Mouse (Mus musculus) ES-Bruce4 (cell line): ENCODE measurements around the gene Nr6a1. TPM values are rescaled to one million over a fixed set of nuclear protein-coding genes. Genes with fewer than 3 reads are reported as not detected.

Experiments used
- H3K27ac ChIP-seq: 2 replicates; pipeline ENCODE4 v1.5.1; 2012; ENCODE audit warnings: low read length, inconsistent platforms; ENCODE audit not compliant: insufficient read depth
- H3K27me3 ChIP-seq: 2 replicates; pipeline ENCODE4 v1.6.1; 2012; ENCODE audit warnings: mild to moderate bottlenecking, low read length, inconsistent platforms; ENCODE audit not compliant: control insufficient read depth, poor library complexity, insufficient read depth, severe bottlenecking
- H3K36me3 ChIP-seq: 2 replicates; pipeline ENCODE4 v1.6.1; 2012; ENCODE audit warnings: inconsistent platforms, mild to moderate bottlenecking, low read length, moderate library complexity; ENCODE audit not compliant: control insufficient read depth, poor library complexity, insufficient read depth, severe bottlenecking
- H3K4me1 ChIP-seq: one replicate; pipeline ENCODE4 v1.8.1; 2011; ENCODE audit warnings: low read length; ENCODE audit not compliant: control insufficient read depth, insufficient read depth
- H3K4me3 ChIP-seq: 2 replicates; pipeline ENCODE4 v1.5.1; 2011; ENCODE audit warnings: low read depth, mild to moderate bottlenecking, low read length
- H3K9ac ChIP-seq: 2 replicates; pipeline ENCODE4 v1.6.1; 2012; ENCODE audit warnings: low read depth, mild to moderate bottlenecking, inconsistent platforms; ENCODE audit not compliant: poor library complexity, severe bottlenecking
- H3K9me3 ChIP-seq: replicated peaks from 2 replicates; pipeline ENCODE4 v1.6.1; 2012; ENCODE audit warnings: mild to moderate bottlenecking, low read length, inconsistent platforms; ENCODE audit not compliant: control insufficient read depth, poor library complexity, insufficient read depth, severe bottlenecking
- CTCF ChIP-seq: IDR thresholded peaks from one replicate; pipeline ENCODE4 v1.8.1; 2011; ENCODE audit warnings: low read depth, low read length
- EP300 ChIP-seq: IDR thresholded peaks from 2 replicates; pipeline ENCODE4 v1.6.1; 2011; ENCODE audit warnings: low read depth, low read length; ENCODE audit not compliant: insufficient read depth
- POLR2A ChIP-seq: IDR thresholded peaks from one replicate; pipeline ENCODE4 v1.8.1; 2011; ENCODE audit warnings: low read length; ENCODE audit not compliant: insufficient read depth
- polyA plus RNA-seq: library from polyadenylated mRNA; stranded (reverse); fragments of >200 nt; gene quantifications from 2 replicates; pipeline ENCODE4 v1.2.4, GENCODE M21; 2011; ENCODE audit warnings: low read depth; ENCODE audit not compliant: missing spikeins, insufficient read depth, insufficient read length

Nr6a1 gene
- polyA plus RNA-seq, 1 experiment = 110 TPM

DNA sequence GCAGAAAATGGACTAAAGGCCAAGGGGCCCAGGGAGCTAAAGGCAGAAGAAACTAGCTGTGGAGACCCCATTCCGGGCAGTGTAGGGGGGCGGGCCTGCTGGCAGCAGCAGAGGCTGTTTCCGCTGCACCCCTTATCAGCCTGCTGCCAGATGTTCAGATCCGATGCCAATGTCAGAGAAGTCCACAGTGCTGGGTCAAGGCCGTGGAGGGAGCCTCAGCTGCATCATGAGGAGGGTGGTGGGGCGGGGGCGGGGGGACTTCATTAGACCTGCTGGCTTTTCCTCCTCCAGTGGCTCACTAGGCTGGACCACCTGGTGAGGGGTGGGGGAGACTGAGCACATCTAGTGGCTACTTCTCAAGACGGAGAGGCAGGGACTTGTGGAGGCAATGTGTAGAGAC is 208.8 kb downstream of the Nr6a1 start:
- H3K9ac ChIP-seq = no peak overlapping the region
- no peak overlapping the region for H3K4me3 ChIP-seq
- H3K27ac ChIP-seq = no peak overlapping the region
- no peaks in the 10 kb centered on the region for H3K36me3 ChIP-seq
- H3K27me3 ChIP-seq = no peaks in the 10 kb centered on the region
- H3K9me3 ChIP-seq = no peaks in the 10 kb centered on the region
- TF ChIP-seq POLR2A = no peak
- no peak for TF ChIP-seq CTCF
- TF ChIP-seq EP300 = no peak
- peaks cover 2% of the 10 kb centered on the region for H3K4me1 ChIP-seq

DNA sequence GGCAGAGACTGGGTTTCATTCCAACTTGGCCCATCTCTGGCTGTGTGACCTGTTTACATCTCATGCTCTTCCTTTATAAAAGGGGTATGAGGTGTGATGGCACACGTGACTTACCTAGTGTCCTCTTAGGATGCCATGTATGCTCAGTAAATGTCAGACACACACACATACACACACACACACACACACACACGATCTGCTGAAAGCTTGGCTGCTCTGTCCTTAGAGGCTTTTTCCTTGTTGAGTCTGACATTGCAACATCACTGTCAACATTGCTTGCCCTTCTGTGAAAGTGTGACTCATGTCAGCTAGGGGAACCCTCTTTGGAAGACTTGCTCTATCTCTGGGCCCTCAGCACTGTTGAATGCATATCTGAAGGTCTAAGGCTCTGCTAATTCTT is 210.1 kb downstream of the Nr6a1 start:
- peaks cover under 1% of the 10 kb centered on the region; the same call in 1 of the 2 replicates for H3K27me3 ChIP-seq
- H3K9ac ChIP-seq = no peak overlapping the region
- H3K4me1 ChIP-seq = peaks cover 2% of the 10 kb centered on the region
- TF ChIP-seq POLR2A (no peak), CTCF (no peak), EP300 (no peak)
- H3K36me3 ChIP-seq = no peaks in the 10 kb centered on the region
- no peak overlapping the region for H3K27ac ChIP-seq
- H3K4me3 ChIP-seq = no peak overlapping the region
- no peaks in the 10 kb centered on the region for H3K9me3 ChIP-seq

DNA sequence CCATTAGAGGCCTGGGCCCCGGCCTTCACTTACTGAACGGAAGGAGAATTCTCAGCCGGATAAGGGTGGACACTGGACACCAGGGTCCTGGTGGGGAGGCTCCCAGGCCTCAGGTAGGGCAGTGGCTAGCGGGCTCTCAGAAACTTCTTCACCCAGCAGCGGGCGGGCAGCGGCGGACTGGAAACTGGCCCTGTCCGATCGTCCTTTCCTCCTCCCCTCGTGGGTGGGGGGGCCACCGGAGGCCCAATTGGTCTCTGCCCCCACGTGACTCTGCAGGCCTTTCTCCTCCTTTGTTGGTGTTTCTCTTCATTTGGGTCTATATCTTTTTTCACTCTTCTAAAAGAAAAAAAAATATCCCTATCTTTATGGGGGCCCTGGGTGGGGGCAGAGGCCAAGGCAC is 213.2 kb downstream of the Nr6a1 start, which contains the start of gene Nr5a1:
TSS of gene Nr5a1 (minus strand) at position 219 of the 400 bp plus-strand sequence.
- no peaks in the 10 kb centered on the region for H3K36me3 ChIP-seq
- no peak for TF ChIP-seq CTCF
- TF ChIP-seq EP300 = no peak
- no peak for TF ChIP-seq POLR2A
- H3K9me3 ChIP-seq = no peaks in the 10 kb centered on the region
- no peak within 1 kb of the TSS for H3K27ac ChIP-seq
- no peak within 1 kb of the TSS for H3K9ac ChIP-seq
- H3K4me3 ChIP-seq = no peak within 1 kb of the TSS
- H3K27me3 ChIP-seq = peaks cover 21% of the 10 kb centered on the region
- H3K4me1 ChIP-seq = no peaks in the 10 kb centered on the region

DNA sequence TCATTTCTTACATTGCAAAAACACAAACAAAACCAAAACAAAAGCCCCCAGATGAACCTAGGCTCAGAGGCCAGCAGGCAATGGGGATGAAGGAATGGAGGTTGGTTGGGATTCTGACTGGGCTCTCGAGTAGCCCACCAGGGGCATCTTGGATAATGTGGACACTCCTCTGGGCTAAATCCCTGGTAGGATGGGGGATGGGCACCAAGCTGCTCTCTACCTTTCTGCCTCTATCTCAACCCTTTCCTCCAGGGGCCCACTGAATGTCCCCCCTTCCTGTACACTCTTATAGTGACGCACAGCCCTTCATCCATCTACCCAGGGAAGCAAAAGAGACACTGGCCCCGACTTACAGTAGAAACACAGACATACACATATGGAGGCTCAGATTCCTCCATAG is 213.9 kb downstream of the Nr6a1 start:
- Histone ChIP-seq H3K9ac (no peak overlapping the region), H3K9me3 (no peaks in the 10 kb centered on the region), H3K4me3 (no peak overlapping the region), H3K27ac (no peak overlapping the region), H3K27me3 (peaks cover 21% of the 10 kb centered on the region), H3K4me1 (no peaks in the 10 kb centered on the region), H3K36me3 (no peaks in the 10 kb centered on the region)
- TF ChIP-seq CTCF (no peak), EP300 (no peak), POLR2A (no peak)

DNA sequence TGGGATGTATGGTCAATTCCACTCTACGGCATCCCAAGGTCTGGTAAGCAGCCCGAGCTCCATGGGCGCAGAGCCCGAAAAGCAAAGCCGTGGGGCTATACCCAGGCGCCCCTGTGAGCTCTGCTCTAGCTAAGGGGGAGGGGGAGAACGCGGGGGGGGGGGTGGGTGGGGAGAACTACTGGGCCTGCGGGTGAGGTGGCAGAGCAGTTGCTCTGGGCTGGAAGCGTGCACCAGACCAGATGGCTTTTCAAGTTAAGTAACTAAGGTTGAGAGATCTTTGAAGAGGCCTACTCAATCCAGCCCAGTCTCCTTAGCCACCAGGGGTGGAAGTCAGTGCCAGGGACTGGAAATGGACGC is 214.7 kb downstream of the Nr6a1 start:
- TF ChIP-seq CTCF = no peak
- TF ChIP-seq POLR2A = no peak
- TF ChIP-seq EP300 = no peak
- no peak overlapping the region for H3K4me3 ChIP-seq
- no peaks in the 10 kb centered on the region for H3K9me3 ChIP-seq
- H3K27me3 ChIP-seq = peaks cover 21% of the 10 kb centered on the region
- no peaks in the 10 kb centered on the region for H3K36me3 ChIP-seq
- no peak overlapping the region for H3K9ac ChIP-seq
- H3K27ac ChIP-seq = no peak overlapping the region
- H3K4me1 ChIP-seq = no peaks in the 10 kb centered on the region

DNA sequence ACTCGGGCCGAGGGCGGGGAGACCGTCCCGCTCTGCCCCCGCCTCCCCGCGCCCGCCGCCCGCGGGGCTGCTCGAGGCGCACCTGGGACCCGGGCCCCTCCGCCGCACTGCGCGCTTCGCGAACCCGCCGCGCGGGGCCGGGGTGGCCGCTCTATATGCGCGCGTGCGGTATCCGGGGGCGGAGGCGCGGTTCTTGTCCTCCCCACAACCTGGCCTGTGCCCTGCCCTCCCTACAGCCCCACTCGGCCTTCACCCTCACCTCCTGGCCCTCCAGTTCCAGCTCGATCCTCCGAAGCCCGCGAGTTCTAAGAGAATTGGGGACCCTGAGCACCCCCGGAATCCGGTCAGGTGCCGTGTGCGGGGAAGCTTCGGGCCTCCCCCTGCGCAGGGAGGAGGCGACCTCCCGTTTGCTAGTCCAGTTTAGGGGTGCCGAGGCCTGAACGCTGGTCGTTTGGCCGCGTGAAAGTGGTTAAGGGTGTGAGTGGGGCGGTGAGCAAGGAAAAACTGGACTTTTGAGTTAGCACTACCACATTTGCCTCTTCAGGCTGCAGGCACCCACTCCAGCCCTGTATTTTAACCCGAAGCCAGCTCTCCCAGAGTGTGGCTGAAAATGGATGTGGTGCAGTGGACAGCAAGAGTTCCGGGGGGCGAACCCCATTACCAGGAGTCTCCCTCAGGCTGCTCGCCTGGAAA is 215.3 kb downstream of the Nr6a1 start:
- H3K9ac ChIP-seq = peak overlapping the region; percentile 25; the same call in 1 of the 2 replicates
- H3K27ac ChIP-seq = no peak overlapping the region
- no peaks in the 10 kb centered on the region for H3K9me3 ChIP-seq

More for the DNA sequence above, 215.3 kb downstream of the Nr6a1 start:
- TF ChIP-seq EP300 = no peak
- TF ChIP-seq POLR2A = no peak
- TF ChIP-seq CTCF = no peak
- H3K27me3 ChIP-seq = peaks cover 21% of the 10 kb centered on the region
- no peaks in the 10 kb centered on the region for H3K36me3 ChIP-seq
- H3K4me3 ChIP-seq = peak overlapping the region; percentile 9; the same call in 1 of the 2 replicates
- no peaks in the 10 kb centered on the region for H3K4me1 ChIP-seq
